Mouse (Mus musculus) adrenal gland, postnatal 4 days (tissue): ENCODE measurements around the gene Tmem104. TPM values are rescaled to one million over a fixed set of nuclear protein-coding genes. Genes with fewer than 3 reads are reported as not detected.

Experiments
- DNase-seq, 2 experiments: peaks; one replicate each; pipeline ENCODE4 v3.0.0; 2021 to 2022; ENCODE audit warnings: low spot score in 2 of 2, mixed read lengths in 2 of 2
- total RNA-seq, 2 experiments: library from RNA; stranded (reverse); gene quantifications; 2 replicates each; pipeline ENCODE4 v1.2.3; 2021

The Tmem104 gene
- total RNA-seq, 2 experiments from 2014 or later = 11.9 to 12.0 TPM

GRCm38 (mm10) chr11:115277604-115277975 is 90.3 kb downstream of the Tmem104 start:
- DNase-seq = no peak

GRCm38 (mm10) chr11:115278176-115278575 is 90.9 kb downstream of the Tmem104 start:
- DNase-seq = no peak

DNA sequence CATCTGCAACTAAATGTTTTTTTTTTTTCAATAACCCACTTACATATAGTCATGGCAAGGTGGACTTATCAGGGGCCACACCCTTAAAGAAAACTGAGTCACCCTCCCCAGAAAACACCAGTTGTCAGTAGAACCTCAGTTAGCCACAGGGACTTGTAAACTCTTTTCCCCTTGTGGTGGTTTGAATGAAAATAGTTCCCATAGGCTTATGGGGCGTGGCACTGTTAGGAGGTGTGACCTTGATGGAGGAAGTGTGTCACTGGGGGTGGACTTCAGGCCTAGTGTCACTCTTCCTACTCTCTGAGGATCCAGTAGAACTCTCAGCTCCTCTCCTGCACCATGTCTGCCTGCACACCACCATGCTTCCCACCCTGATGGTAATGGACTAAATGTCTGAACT is 92.4 kb downstream of the Tmem104 start:
- DNase-seq = no peak

DNA sequence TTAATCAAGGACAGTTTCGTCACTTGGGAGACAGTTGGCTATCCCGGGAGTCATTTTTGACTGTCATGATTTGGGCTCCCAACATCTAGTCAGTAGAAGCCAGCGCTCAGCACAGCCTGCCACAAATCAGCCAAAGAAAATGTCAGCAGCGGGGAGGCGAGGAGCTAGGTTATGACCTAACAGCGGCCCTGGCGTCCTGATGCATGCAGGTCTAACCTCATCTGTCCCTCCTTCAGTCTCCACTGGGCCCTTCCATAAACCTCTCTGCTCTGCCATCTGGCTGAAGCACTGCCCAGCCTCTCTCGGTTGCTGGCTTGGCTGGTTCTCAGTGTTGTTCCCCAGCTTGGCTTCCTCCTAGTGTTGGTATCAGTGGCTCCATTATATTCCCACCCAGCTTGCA is 95.0 kb downstream of the Tmem104 start:
- DNase-seq = no peak

DNA sequence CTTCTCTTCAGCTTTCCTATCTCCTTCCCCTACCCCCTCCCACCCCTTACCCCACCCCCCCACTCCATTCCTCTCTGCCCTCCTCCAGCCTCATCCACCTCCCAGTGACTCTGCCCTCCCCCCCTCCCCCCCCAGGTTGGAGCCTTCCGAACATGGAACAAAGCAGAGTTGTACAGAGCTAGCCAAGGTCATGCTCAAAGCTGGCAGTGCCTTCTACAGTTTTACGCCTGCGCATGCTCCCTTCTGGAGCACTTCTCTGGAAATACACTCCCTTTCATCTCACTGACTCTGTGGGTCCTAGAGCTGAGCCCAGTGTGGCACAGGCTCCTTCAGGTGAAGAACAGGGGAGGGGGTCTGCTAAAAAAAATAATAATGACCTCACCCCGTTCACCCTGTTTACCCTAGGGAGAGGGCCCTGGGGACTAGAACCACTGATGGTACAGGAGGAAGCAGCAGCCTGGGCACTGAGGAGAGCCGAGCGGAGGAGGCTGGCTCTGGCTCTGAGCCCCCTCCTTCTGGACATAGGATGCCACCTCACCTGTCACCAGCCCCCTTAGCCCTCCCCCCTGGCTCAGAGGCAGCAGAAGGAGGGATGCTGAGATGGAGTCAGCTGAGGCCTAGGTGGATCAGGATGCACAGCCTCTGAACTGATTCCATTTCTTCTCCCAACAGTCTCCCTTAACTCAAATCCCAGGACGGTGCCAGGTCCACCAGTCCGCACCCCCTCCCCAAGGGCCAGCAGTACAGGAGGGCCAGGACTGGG is 95.6 kb downstream of the Tmem104 start:
- no peak for DNase-seq

DNA sequence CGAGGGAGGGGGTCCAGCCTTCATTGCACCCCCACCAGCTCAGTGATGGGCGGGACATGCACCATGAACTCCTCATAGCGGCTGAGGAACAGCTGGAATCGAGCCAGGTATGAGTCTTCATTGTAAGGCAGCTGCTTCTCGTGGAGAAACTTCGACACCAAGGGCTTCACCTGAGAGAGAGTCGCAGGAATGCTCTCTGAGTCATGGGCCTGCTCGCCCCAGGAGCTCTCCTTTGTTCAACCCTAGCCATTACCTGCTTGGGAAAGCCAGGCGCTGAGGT is 96.1 kb downstream of the Tmem104 start:
- DNase-seq = no peak

GRCm38 (mm10) chr11:115283891-115284620 is 96.8 kb downstream of the Tmem104 start:
- DNase-seq = no peak

- no peak for DNase-seq
Observed at GRCm38 (mm10) chr11:115285282-115285681, 98.0 kb downstream of the Tmem104 start.

GRCm38 (mm10) chr11:115286201-115286993 is 99.1 kb downstream of the Tmem104 start:
- no peak for DNase-seq

GRCm38 (mm10) chr11:115287386-115287785 is 100.1 kb downstream of the Tmem104 start:
- no peak for DNase-seq

DNA sequence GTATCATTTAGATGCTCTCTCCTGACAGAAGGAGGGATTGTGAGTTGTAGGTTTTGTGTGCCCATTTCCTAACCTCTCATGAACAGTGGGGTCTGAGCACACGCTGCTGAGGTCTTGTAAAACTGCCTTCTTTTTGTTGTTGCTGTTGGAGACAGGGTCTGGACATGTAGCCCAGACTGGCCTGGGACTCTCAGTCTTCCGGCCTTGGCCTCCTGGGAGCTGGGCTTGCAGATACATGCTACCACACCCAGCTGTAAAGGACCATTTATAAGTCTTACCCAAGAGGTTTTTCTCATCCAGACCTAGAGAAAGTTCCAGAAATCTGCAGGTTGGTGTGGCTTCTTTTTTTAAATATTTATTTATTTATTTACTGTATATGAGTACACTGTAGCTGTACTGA is 101.0 kb downstream of the Tmem104 start:
- DNase-seq = no peak

DNA sequence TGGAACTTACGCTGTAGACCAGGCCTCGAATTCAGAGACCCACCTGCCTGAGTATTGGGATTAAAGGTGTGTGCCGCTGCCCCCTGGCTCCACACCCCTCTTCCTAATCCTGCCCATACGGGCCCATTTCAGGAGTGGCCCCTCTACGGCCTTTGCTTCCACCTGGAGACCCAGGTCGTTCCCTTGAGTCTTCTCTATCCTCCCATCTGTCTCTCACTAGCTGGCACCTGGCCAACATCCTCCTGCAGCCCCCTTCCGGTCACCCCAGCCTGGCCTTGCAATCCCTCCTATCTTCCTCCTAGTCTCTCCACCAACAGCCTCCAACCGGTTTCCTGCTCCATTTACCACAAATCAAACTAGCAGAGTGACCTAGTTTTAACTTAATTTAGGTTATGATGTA is 102.6 kb downstream of the Tmem104 start:
- no peak for DNase-seq

- DNase-seq = no peak
Observed at GRCm38 (mm10) chr11:115290314-115290713, 103.0 kb downstream of the Tmem104 start.

DNA sequence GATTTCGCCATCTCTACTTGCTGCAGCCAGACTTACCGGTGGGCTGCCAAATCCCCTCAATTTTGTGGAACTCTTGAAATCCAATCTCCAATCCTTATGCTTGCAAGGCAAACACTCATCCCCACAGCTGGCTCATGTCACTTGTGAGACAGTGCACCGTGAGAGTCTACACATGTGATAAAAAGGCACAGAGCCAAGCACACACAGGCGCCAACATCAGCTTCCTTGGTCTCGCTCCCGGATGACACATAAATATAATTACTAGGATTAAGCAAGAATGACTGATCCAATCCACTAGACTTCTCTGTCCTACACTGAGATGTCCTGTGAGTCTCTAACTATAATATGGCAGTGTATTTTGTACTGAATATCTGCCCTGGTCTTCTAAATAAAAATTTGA is 103.6 kb downstream of the Tmem104 start:
- DNase-seq = no peak

DNA sequence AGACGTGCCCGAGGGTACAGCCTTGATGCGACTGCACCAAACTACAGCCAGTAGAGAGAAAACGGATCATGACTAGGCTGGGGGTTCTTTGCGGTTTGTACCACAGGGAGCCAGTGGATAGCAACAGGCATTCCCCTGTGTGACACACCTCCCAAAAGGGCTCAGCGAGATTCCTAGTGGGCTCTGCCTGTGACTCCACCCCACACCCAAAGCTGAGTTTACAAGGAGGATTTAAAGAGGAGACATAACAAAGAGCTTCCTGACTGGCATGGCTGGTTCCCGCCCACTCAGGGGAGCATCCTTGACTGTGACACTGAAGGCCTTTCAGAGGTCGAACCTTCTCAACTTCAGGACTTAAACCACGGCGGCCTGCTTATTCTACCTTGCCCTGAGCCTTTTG is 104.2 kb downstream of the Tmem104 start:
- no peak for DNase-seq

DNA sequence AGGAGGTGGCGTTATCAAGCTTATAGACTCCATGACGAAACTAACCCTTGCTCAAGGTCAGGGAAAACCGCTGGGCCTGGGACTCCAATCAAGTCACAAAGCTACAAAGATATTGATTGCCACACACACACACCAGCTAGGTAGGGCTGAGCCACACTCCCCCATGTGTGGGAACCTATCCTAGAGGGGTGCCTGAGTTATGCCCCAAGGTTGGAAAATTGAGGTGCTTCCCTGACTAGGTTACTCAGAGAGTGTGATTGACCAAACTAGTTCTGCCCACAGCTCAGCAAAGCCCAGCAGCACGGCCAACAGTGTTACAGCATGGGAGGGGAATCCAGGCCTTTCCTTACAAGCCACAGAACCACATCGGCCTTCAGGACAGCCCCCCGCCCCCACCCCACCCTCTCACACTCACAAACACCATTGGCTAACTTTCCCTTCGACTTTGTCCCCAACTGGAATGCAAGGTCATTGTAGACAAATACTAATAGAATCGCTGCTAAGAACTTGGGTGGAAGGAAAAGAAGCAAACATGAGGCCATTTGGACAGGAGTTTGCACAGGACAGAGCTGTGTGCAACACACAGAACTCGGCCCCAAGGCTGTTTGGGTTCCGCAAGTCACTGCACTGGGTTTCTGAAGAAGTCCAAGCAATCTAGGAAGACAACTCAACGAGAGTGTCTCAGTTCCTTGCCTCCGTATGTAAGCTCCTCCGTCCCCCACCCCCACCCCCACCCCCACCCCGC is 105.5 kb downstream of the Tmem104 start:
- no peak for DNase-seq

DNA sequence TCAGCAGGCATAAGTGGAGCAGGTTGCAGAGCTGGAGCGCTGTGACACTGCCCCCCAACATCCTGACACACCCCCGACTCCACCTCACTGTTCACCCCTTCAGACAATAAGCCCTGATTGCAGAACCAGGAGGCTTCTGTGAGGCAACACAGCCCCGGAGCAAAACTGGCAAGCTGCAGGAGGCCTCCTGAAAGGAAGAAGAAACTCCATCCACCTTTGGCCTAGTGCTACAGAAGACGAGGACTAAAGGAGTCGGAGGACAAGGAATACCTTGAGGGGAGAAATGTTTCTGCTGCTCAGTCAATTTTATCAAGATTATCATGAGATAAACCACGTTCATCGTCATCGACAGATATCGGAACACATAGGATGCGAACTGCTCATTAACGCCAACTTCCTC is 108.7 kb downstream of the Tmem104 start:
- DNase-seq = no peak
